Mouse (Mus musculus) liver, embryonic 13.5 days (tissue): ENCODE data around the gene Rp9. TPM values are rescaled to one million over a fixed set of nuclear protein-coding genes. Genes with fewer than 3 reads are reported as not detected.
A peak's percentile ranks its signal among the peaks of the same experiment; 100 is the strongest.
"Not testable (repeated sequence)": the region's sequence is repeated elsewhere in the genome, so short reads cannot be mapped to it uniquely, and the experiment has no call there.

Experiments
- ATAC-seq: fragments of 200-750 bp; cut with Nextera tagmentation; 2 replicates; pipeline ENCODE4 v1.8.0; 2017; ENCODE audit warnings: low read depth, mild to moderate bottlenecking, moderate number of reproducible peaks, moderate library complexity
- DNase-seq: peaks from one replicate; pipeline ENCODE4 v3.0.0; 2022
- H3K27ac ChIP-seq: fragments of 300-500 bp; sonication (generic); 2 replicates; pipeline ENCODE4 v1.5.1; 2015; ENCODE audit warnings: moderate library complexity, mild to moderate bottlenecking, inconsistent platforms
- H3K27me3 ChIP-seq: fragments of 300-500 bp; sonication (generic); 2 replicates; pipeline ENCODE4 v1.6.1; 2015; ENCODE audit warnings: mild to moderate bottlenecking, inconsistent platforms
- H3K36me3 ChIP-seq: fragments of 300-500 bp; sonication (generic); 2 replicates; pipeline ENCODE4 v1.6.1; 2015; ENCODE audit warnings: mild to moderate bottlenecking, inconsistent platforms
- H3K4me1 ChIP-seq: fragments of 300-500 bp; sonication (generic); replicated peaks from 2 replicates; pipeline ENCODE4 v1.6.1; 2015; ENCODE audit warnings: inconsistent platforms
- H3K4me2 ChIP-seq: fragments of 300-500 bp; sonication (generic); 2 replicates; pipeline ENCODE4 v1.6.1; 2015; ENCODE audit warnings: inconsistent platforms, mild to moderate bottlenecking, moderate library complexity
- H3K4me3 ChIP-seq: fragments of 300-500 bp; sonication (generic); replicated peaks from 2 replicates; pipeline ENCODE4 v1.5.1; 2015; ENCODE audit warnings: mild to moderate bottlenecking, inconsistent platforms
- H3K9ac ChIP-seq: fragments of 300-500 bp; sonication (generic); 2 replicates; pipeline ENCODE4 v1.6.1; 2015; ENCODE audit warnings: mild to moderate bottlenecking, inconsistent platforms
- H3K9me3 ChIP-seq: fragments of 300-500 bp; sonication (generic); replicated peaks from 2 replicates; pipeline ENCODE4 v1.6.1; 2016; ENCODE audit warnings: inconsistent platforms
- WGBS: fragments of 180-500 bp; shearing (Covaris S2); methylation state at CpG from one replicate; pipeline ENCODE4 v1.1.7; 2015; ENCODE audit not compliant: insufficient replicate concordance; 5-methylcytosine and 5-hydroxymethylcytosine counted together
- polyA plus RNA-seq: library from polyadenylated mRNA; unstranded; fragments of >200 nt; fragmentation: Nextera tagmentation; extraction: Ambion mirVana; gene quantifications from 2 replicates; pipeline ENCODE4 v1.2.1, GENCODE M21; 2015

Gene Rp9
- polyA plus RNA-seq, 1 experiment from 2014 or later = 45.9 TPM

DNA sequence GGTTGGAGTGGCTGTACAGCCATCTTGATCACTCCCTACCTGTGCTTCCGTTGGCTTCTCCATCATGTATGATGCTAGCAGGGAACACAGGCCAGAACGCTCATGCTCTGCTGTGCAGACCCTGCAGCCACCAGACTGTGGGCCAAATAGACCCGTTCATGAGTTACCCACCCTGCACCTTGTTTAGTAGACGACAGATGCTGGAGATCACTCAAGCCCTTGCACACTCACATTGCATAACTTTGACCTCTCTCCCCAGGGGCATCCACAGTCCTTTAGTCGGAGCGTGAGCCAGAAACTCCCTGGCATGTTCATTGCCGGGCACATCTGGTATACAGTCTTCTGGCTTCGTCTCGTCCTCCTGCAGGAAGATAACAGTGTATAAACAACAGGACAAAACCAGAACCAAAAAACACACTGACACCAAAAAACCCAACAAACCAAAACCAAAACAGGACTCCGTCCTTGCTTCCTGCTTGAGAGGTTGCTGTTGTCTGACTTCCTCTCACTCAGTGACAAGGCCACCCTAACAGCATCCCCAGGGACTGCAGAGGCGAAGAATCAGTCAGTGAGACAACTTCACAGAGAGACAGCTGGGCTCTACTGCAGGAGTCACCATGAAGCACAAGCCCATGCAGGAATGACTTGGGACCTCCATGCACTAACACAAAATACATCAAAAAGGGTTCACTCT is 12.3 kb downstream of the Rp9 start:
- no peak for DNase-seq
- no peak overlapping the region for H3K9ac ChIP-seq
- H3K4me2 ChIP-seq = no peak overlapping the region
- H3K9me3 ChIP-seq = no peaks in the 10 kb centered on the region
- no peak overlapping the region for H3K27ac ChIP-seq
- H3K4me3 ChIP-seq = no peak overlapping the region
- peaks cover 69% of the 10 kb centered on the region for H3K36me3 ChIP-seq
- no peaks in the 10 kb centered on the region for H3K27me3 ChIP-seq
- H3K4me1 ChIP-seq = peaks cover 23% of the 10 kb centered on the region
- no peak for ATAC-seq
- WGBS = 79% methylated on average over 11 of the region's 11 CpGs

DNA sequence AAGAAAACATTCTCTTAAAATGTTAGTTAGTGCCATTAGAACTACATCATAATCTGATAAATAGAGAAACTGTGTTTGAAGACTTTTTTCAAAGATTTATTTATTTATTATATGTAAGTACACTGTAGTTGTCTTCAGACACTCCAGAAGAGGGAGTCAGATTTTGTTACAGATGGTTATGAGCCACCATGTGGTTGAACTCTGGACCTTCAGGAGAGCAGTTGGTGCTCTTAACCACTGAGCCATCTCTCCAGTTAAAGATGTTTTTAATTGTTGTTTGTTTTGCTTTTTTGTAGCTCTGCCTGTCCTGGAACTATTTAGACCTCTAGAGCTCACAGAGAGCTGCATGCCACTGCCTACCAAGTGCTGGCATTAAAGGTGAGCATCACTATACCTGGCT is 14.5 kb downstream of the Rp9 start:
- no peak for ATAC-seq
- H3K4me2 ChIP-seq = no peak overlapping the region
- no peak overlapping the region for H3K9ac ChIP-seq
- no peak for DNase-seq
- H3K9me3 ChIP-seq = no peaks in the 10 kb centered on the region
- H3K36me3 ChIP-seq = peaks cover 74% of the 10 kb centered on the region
- no peak overlapping the region for H3K27ac ChIP-seq
- no peak overlapping the region for H3K4me3 ChIP-seq
- peaks cover 25% of the 10 kb centered on the region for H3K4me1 ChIP-seq
- H3K27me3 ChIP-seq = no peaks in the 10 kb centered on the region

DNA sequence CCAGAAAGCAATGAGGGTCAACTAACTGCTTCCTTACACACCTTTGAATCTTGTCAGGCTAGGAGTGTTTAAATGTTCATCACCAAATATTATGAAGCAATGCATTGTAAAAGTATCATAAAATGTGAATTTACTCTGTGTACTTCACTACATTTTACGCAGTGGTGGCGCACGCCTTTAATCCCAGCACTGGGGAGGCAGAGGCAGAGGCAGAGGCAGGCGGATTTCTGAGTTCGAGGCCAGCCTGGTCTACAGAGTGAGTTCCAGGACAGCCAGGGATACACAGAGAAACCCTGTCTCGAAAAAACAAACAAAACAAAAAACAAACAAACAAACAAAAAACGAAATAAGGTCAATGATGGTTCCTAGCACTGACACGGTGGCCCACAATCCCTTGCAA is 15.6 kb downstream of the Rp9 start, which contains the start of gene Gm17545:
Gm17545 (plus strand) TSS at position 301 of the 400 bp plus-strand sequence.
- peak within 1 kb of the TSS; percentile 32 for H3K4me2 ChIP-seq
- H3K36me3 ChIP-seq = peaks cover 84% of the 10 kb centered on the region
- not testable (repeated sequence) for H3K9me3 ChIP-seq, DNase-seq, ATAC-seq, H3K4me3 ChIP-seq, H3K27me3 ChIP-seq
- H3K27ac ChIP-seq = peak within 1 kb of the TSS; percentile 68
- H3K4me1 ChIP-seq = peaks cover 25% of the 10 kb centered on the region
- peak within 1 kb of the TSS; percentile 46 for H3K9ac ChIP-seq
- 73% methylated on average over 8 of the region's 8 CpGs for WGBS

DNA sequence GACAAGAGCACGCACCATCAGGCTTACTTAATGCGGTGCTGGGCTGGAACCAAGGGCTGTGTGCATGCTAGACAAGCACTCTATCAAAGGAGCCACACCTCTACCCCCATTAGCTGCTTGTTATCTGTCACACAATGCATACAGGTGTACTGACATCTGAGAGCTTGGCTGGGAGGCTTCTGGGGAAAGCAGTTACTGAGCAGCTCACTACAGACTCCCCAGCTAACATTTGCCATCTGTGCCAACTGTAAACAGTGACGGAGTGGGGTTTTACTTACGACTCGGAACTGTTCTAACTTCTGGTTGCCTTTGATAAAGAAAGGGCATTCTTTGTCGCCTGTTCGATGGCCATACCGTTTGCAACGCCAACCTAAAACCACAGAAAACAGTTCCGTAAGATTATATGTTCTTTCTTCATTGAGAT is 16.0 kb downstream of the Rp9 start:
- H3K9me3 ChIP-seq = no peaks in the 10 kb centered on the region
- WGBS = 18% methylated on average over 10 of the region's 10 CpGs
- no peak overlapping the region for H3K4me3 ChIP-seq
- DNase-seq (peak; percentile 66), ATAC-seq (peak; percentile 94)
- peaks cover 85% of the 10 kb centered on the region for H3K36me3 ChIP-seq
- peak overlapping the region; percentile 46 for H3K9ac ChIP-seq
- peaks cover 25% of the 10 kb centered on the region for H3K4me1 ChIP-seq
- peak overlapping the region; percentile 32 for H3K4me2 ChIP-seq
- H3K27ac ChIP-seq = peak overlapping the region; percentile 68; the same call in 1 of the 2 replicates
- no peaks in the 10 kb centered on the region for H3K27me3 ChIP-seq

DNA sequence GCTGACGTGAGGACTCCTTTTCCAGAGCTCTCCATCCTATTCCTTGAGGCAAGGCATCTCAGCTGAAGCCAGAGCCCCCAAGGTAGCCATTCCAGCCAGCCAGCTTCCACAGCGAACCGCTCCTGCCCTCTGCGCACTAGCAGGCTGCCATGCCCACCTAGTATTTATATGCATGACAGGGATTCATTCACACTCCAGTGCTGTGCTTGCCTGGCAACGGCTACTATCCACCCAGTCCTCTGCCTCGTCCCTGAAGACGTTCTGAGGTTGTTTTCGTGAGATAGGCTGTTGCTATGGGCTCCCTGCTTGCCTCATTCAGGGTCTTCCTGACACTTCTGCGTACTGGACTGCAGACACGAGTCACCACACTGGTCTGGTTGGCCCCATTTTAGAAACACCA is 16.8 kb downstream of the Rp9 start:
- H3K9ac ChIP-seq = no peak overlapping the region
- H3K4me3 ChIP-seq = no peak overlapping the region
- H3K36me3 ChIP-seq = peaks cover 92% of the 10 kb centered on the region
- peak overlapping the region; percentile 68 for H3K27ac ChIP-seq
- WGBS = 67% methylated on average over 10 of the region's 10 CpGs
- ATAC-seq = no peak
- H3K4me2 ChIP-seq = 0 out of 2 replicates have a peak overlapping the region, but pooled peaks have one; percentile 32
- H3K9me3 ChIP-seq = no peaks in the 10 kb centered on the region
- H3K27me3 ChIP-seq = no peaks in the 10 kb centered on the region
- H3K4me1 ChIP-seq = peaks cover 25% of the 10 kb centered on the region
- DNase-seq = no peak

DNA sequence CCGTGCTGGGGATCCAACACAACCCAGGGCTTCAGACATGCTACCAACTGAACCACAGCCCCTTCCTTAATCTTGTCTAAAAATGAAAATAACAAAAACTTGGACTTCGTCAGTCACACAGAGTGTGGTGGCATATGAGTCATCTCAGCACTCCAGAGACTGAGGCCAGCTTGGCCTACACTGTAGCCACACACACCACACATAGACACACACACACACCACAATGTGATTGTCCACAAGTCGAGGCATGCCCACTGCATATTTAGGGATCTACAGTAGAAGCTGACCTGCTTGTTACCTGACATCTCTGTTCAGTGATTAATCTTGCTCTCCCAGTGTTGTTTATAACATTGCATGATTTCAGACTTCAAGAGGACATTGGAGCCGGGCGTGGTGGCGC is 20.3 kb downstream of the Rp9 start:
- Histone ChIP-seq H3K4me1 (peaks cover 22% of the 10 kb centered on the region), H3K4me3 (no peak overlapping the region), H3K36me3 (peaks cover 70% of the 10 kb centered on the region), H3K9me3 (no peaks in the 10 kb centered on the region), H3K27me3 (no peaks in the 10 kb centered on the region), H3K9ac (no peak overlapping the region), H3K27ac (no peak overlapping the region), H3K4me2 (no peak overlapping the region)
- no peak for ATAC-seq
- 86% methylated on average over 6 of the region's 6 CpGs for WGBS
- DNase-seq = no peak

DNA sequence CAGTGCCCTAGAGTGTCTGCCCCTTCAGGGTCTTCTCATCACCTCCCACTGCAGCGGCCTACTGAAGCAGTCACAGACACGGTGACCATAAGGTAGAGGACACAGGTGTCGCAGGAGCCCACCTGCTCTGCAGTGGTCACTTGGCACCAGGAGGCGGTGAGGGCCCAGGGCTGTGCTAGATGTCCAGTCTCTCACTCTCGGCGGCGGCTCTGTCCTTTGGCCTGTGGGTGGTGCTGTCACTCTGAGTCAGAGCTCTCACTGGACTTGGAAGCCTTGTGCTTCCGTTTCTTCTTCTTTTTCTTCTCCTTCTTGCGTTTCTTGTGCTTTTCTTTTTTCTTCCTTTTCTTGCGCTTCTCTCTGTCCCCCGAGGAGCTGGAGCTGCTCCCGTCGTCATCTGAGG is 21.1 kb downstream of the Rp9 start:
- DNase-seq (no peak), ATAC-seq (no peak)
- H3K9me3 ChIP-seq = no peaks in the 10 kb centered on the region
- H3K9ac ChIP-seq = no peak overlapping the region
- no peak overlapping the region for H3K27ac ChIP-seq
- WGBS = 83% methylated on average over 13 of the region's 13 CpGs
- no peak overlapping the region for H3K4me2 ChIP-seq
- peaks cover 14% of the 10 kb centered on the region for H3K4me1 ChIP-seq
- peaks cover 66% of the 10 kb centered on the region for H3K36me3 ChIP-seq
- no peaks in the 10 kb centered on the region for H3K27me3 ChIP-seq
- H3K4me3 ChIP-seq = no peak overlapping the region

DNA sequence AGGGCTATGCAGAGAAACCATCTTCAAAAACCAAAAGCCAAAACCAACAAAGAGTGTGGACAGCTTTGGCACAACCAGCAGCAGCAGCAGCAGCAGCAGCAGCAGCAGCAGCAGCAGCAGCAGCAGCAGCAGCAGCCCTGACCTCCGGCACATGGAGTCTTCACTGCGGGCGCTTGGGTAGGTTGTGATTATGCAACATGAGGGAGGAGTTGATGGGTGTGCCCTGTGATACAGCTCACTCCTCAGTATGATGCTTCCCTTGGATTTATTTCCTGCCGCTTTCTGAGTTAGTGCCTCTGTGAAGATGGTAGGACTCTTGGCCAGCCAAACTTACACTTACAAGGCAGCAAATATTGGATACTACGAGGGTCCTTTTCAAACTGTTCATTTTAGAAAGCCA is 22.3 kb downstream of the Rp9 start:
- H3K36me3 ChIP-seq = peaks cover 54% of the 10 kb centered on the region
- peak; percentile 62; the same call in 1 of the 2 replicates for ATAC-seq

DNA sequence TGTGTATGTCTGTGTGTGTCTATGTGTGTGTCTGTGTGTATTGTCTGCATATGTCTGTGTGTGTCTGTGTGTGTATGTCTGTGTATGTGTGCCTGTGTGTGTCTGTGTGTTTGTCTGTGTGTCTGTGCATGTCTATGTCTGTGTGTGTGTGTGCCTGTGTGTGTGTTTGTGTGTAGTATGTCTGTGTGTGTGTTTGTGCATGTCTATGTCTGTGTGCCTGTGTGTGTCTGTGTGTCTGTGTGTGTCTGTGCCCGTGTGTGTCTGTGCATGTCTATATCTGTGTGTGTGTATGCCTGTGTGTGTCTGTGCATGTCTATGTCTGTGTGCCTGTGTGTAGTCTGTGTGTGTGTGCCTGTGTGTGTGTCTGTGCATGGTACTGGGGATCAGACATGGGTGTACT is 24.4 kb downstream of the Rp9 start:
- Histone ChIP-seq H3K4me2 (no peak overlapping the region), H3K9me3 (no peaks in the 10 kb centered on the region), H3K9ac (no peak overlapping the region), H3K36me3 (peaks cover 33% of the 10 kb centered on the region), H3K27ac (no peak overlapping the region), H3K4me3 (no peak overlapping the region), H3K4me1 (0 out of 2 replicates have a peak, but pooled peaks cover 3% of the 10 kb centered on the region), H3K27me3 (no peaks in the 10 kb centered on the region)
- WGBS = 56% methylated on average over 1 of the region's 1 CpGs
- ATAC-seq (no peak), DNase-seq (no peak)

More for the DNA sequence above, 22.3 kb downstream of the Rp9 start:
- H3K4me3 ChIP-seq = no peak overlapping the region
- no peaks in the 10 kb centered on the region for H3K27me3 ChIP-seq
- H3K9ac ChIP-seq = no peak overlapping the region
- peaks cover 2% of the 10 kb centered on the region; the same call in 1 of the 2 replicates for H3K4me1 ChIP-seq
- WGBS = 48% methylated on average over 5 of the region's 5 CpGs
- H3K4me2 ChIP-seq = no peak overlapping the region
- H3K27ac ChIP-seq = no peak overlapping the region
- no peaks in the 10 kb centered on the region for H3K9me3 ChIP-seq
- DNase-seq = no peak

DNA sequence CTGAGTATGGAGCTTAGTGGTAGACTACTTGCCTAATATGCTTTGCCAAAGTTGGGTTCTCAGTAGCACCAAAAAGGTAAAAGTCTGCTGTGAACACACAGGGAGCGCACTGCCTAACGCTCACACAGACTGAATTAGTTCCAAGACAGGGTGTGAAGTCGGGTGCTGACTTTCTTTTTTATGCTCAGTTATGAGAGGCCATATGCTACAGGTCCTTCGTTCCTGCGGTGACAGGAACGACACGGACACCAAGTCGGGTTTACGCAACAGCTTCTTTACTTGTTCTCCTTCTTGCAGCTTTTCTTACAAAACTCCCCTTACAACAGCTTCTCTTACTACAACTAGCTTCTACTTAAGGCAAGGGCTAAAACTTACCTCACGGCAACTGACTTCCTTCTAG is 26.4 kb downstream of the Rp9 start:
- no peak for DNase-seq
- 79% methylated on average over 10 of the region's 10 CpGs for WGBS
- H3K4me3 ChIP-seq = no peak overlapping the region
- no peak overlapping the region for H3K4me2 ChIP-seq
- peaks cover 15% of the 10 kb centered on the region; the same call in 1 of the 2 replicates for H3K36me3 ChIP-seq
- H3K9me3 ChIP-seq = no peaks in the 10 kb centered on the region
- 0 out of 2 replicates have a peak, but pooled peaks cover 3% of the 10 kb centered on the region for H3K4me1 ChIP-seq
- H3K9ac ChIP-seq = no peak overlapping the region
- H3K27ac ChIP-seq = no peak overlapping the region
- ATAC-seq = no peak
- no peaks in the 10 kb centered on the region for H3K27me3 ChIP-seq

DNA sequence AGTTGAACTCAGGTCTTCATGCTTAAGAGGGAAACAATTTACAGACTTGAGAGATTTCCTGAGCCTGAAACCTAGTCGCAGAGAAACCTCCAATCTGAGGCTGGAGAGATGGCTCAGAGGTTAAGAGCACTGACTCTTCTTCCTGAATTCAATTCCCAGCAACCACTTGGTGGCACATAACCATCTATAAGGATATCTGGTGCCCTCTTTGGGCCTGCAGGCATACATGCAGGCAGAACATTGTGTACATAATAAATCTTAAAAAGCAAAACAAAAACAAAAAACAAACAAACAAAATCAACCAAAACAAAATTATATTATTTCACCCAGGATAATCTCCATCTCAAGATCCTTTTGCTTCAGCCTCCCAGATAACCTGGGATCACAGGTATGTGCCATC is 30.7 kb downstream of the Rp9 start:
- no peaks in the 10 kb centered on the region for H3K27me3 ChIP-seq
- H3K36me3 ChIP-seq = no peaks in the 10 kb centered on the region
- 0 out of 2 replicates have a peak, but pooled peaks cover 3% of the 10 kb centered on the region for H3K4me1 ChIP-seq
- ATAC-seq (no peak), DNase-seq (no peak)
- WGBS = 43% methylated on average over 1 of the region's 1 CpGs
- no peak overlapping the region for H3K27ac ChIP-seq
- no peak overlapping the region for H3K4me2 ChIP-seq
- H3K4me3 ChIP-seq = no peak overlapping the region
- no peak overlapping the region for H3K9ac ChIP-seq
- no peaks in the 10 kb centered on the region for H3K9me3 ChIP-seq

DNA sequence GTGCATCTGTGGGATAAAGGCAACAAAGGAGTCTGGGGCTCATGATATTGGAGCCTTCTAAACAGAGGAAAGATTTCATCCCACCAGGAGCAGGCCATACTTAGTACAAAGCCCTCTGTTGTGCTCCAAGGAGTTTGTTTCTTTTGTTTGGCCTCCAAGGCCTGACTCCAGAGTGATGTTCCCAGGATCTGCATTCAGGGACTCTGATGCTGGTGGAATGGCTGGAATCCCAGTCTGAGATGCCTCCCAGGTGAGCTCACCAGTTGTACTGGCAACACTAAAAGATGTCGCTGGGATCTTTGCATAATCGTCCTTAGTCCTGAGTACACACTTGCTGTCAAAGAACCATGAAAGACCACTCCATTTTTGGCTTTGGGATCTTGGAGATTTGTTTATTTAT is 35.4 kb downstream of the Rp9 start:
- DNase-seq = no peak
- no peak for ATAC-seq
- Histone ChIP-seq H3K4me3 (no peak overlapping the region), H3K9ac (no peak overlapping the region), H3K4me2 (no peak overlapping the region), H3K27ac (no peak overlapping the region), H3K9me3 (no peaks in the 10 kb centered on the region), H3K36me3 (no peaks in the 10 kb centered on the region), H3K4me1 (peaks cover 13% of the 10 kb centered on the region), H3K27me3 (no peaks in the 10 kb centered on the region)
- WGBS = 80% methylated on average over 2 of the region's 2 CpGs
